Mouse (Mus musculus): Measurements from ENCODE around the gene Pex13.
"Not testable (repeated sequence)": the region's sequence is repeated elsewhere in the genome, so short reads cannot be mapped to it uniquely, and the experiment has no call there.

Gene Pex13

GRCm38 (mm10) chr11:23647835-23648234, 17.9 kb downstream of the Pex13 start:
- no peak for DNase-seq (ENCODE audit: extremely low spot score, low spot score)

DNA sequence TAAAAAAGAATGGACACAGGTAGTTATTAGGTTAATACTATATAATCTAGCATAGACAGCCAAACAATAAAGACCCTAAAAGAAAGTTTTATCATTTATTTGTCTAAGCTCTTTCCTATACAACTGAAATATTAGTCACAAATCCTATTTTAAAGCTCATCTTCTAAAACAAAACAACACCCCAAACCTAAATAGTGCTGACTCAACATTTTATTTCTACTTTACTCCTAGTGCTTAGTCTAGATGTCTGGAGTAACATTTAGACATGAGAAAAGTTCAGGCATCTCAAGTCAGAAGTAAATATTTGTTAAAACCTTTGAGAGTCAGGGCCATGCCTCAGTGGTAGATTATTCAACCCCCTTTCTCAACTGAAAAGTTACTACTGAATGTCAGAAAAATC, 18.3 kb downstream of the Pex13 start:
- DNase-seq (ENCODE audit: extremely low spot score, low spot score), result no peak

DNA sequence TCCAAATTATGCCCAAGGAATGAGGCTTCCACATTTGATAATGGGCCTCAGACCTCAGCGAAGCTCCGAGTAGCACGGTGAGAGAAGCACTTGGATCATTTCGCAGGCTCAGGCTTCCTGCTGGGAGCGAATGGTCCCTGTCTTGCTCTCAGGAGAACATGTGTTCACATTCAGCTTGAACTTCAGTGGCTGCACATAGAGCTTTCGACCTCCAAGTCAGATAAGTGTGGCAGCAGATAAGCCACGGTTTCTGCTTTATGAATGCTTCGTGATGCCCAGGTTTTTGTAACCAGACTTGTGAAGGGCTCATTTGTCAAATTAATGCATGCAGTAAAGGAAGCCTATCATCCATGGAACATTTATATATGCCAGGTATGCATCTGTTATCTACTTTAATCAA, 31.2 kb downstream of the Pex13 start:
- DNase-seq (ENCODE audit: extremely low spot score, low spot score), result no peak

- DNase-seq (ENCODE audit: extremely low spot score, low spot score), result no peak
Measured at GRCm38 (mm10) chr11:23633879-23634215, 31.9 kb downstream of the Pex13 start.

DNA sequence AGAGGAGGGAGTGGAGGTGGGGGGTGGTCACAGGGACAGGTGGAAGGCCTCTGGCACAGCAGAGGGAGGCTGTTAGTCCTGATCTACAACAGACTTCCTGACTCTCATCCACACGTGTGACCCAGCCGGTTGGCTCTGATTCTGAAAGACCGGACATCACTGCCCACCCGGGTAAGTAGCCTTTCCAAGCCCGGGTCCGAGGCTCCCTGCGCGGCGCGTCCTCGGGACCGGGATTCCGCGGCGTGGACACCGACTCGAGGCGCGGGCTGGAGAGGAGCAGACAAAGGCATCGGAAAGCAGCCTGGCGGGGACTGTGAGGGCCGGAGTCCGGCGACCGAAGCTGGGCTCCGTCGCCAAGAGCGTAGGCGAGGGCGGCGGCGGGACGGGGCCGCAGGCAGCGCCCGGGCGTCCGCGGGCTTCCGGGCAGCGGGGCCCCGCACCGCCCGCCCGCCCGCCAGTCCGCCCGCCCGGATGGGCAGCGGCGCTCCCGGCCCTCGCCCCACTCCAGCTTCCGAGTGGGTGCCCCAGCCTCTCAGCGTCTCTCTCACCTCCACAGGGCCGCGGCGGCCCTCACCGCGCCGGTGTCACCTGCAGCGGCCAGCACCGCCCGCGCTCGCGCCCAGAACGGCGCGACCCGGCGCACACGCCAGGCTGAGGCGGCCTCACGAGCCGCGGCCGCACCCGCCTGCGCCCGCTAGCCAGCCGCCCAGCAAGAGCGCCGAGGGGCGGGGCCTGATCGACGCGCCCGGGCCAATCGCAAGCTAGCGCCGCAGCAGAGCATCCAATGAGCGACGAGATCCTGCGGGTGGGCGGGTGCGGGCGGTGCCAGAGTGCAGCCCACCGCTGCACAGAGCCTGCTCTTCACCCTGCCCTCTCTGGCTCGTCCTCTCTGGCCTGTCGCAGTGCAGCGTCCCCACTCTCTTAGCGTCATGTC, 32.5 kb downstream of the Pex13 start, which contains the start of gene 0610010F05Rik:
Gene 0610010F05Rik, minus strand, starts transcription at position 695 of the 934 bp plus-strand sequence.
- peak; percentile 89 for DNase-seq (ENCODE audit: extremely low spot score, low spot score)

DNA sequence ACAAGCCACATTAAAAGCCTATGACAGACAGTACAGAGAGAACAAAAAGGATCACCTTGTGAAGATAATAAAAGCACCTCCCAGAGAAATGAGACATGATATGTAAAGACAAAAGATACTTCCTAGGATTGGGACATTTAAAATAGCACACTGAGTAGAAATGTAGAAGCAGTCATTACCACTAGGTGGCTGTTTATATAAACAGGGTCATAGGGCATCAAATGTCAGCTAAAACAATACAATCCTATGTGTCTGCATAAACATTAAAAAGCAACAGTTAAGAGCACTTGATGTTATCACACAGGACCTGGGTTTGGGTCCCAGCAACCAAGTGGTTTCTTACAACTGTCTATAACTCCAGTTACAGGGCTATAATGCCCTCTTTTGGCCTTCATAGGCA, 35.1 kb downstream of the Pex13 start:
- no peak for DNase-seq (ENCODE audit: extremely low spot score, low spot score)

- DNase-seq (ENCODE audit: extremely low spot score, low spot score), result no peak
Measured at GRCm38 (mm10) chr11:23618995-23619394, 46.8 kb downstream of the Pex13 start.

DNA sequence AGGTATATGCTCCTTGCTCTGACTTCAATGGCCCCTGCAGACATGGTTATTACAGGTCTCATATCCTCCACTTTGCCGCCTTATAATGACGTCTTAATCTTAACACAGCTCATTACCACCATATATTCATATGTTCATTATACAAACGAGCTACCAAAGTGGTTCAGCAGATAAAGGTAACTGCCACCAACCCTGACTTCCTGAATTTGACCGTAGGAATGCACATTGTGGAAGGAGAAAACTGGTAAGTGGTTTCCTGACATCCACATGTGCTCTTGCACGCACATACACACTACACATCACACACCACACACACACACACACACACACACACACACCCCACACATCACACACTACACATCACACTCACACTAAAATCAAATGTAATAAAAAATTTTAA, 51.2 kb downstream of the Pex13 start:
- DNase-seq (ENCODE audit: extremely low spot score, low spot score), result no peak

GRCm38 (mm10) chr11:23607291-23607690, 58.5 kb downstream of the Pex13 start:
- not testable (repeated sequence) for DNase-seq (ENCODE audit: extremely low spot score, low spot score)

Data from neural tube, embryonic 10.5 days (tissue).